Mouse (Mus musculus) bone marrow macrophage, adult 2 months (primary cell): ENCODE data around the gene Trpt1. TPM values are rescaled to one million over a fixed set of nuclear protein-coding genes. Genes with fewer than 3 reads are reported as not detected.

Source experiments
- H3K27ac ChIP-seq: 2 replicates; pipeline ENCODE4 v1.5.1; 2012; ENCODE audit warnings: low read depth, low read length; ENCODE audit not compliant: insufficient read depth
- H3K4me1 ChIP-seq: 2 replicates; pipeline ENCODE4 v1.6.1; 2012; ENCODE audit warnings: low read length; ENCODE audit not compliant: control insufficient read depth, insufficient read depth
- H3K4me3 ChIP-seq: 2 replicates; pipeline ENCODE4 v1.5.1; 2012; ENCODE audit warnings: mild to moderate bottlenecking, low read length, moderate library complexity; ENCODE audit not compliant: insufficient read depth
- CTCF ChIP-seq: IDR thresholded peaks from 2 replicates; pipeline ENCODE4 v1.5.1; 2012; ENCODE audit warnings: low read depth, mild to moderate bottlenecking, low read length, moderate library complexity
- POLR2A ChIP-seq: IDR thresholded peaks from 2 replicates; pipeline ENCODE4 v1.6.1; 2012; ENCODE audit warnings: mild to moderate bottlenecking, low read depth, low read length, borderline replicate concordance
- polyA plus RNA-seq: library from polyadenylated mRNA; stranded (reverse); fragments of >200 nt; gene quantifications from 2 replicates; pipeline ENCODE4 v1.2.4, GENCODE M21; 2012; ENCODE audit not compliant: missing spikeins, insufficient read depth, insufficient read length

Trpt1 gene
- polyA plus RNA-seq, 1 experiment: 1.7 TPM

GRCm38 (mm10) chr19:6993011-6993770, 2.7 kb upstream of the Trpt1 start:
- Histone ChIP-seq H3K4me3 (peak overlapping the region; percentile 53), H3K27ac (peak overlapping the region; percentile 12), H3K4me1 (peaks cover 14% of the 10 kb centered on the region)
- TF ChIP-seq POLR2A (no peak), CTCF (no peak)

GRCm38 (mm10) chr19:6994002-6994401, 1.9 kb upstream of the Trpt1 start:
- H3K4me3 ChIP-seq: no peak overlapping the region
- no peak overlapping the region for H3K27ac ChIP-seq
- peaks cover 13% of the 10 kb centered on the region for H3K4me1 ChIP-seq
- no peak for TF ChIP-seq CTCF
- no peak for TF ChIP-seq POLR2A

- no peak overlapping the region for H3K27ac ChIP-seq
- no peak overlapping the region for H3K4me3 ChIP-seq
- TF ChIP-seq POLR2A (no peak), CTCF (no peak)
- peaks cover 13% of the 10 kb centered on the region for H3K4me1 ChIP-seq
Observed at GRCm38 (mm10) chr19:6994489-6994888, 1.4 kb upstream of the Trpt1 start.

GRCm38 (mm10) chr19:6995255-6995991, 508 bp upstream of the Trpt1 start:
- H3K4me1 ChIP-seq: peaks cover 13% of the 10 kb centered on the region
- no peak for TF ChIP-seq CTCF
- no peak for TF ChIP-seq POLR2A
- no peak overlapping the region for H3K27ac ChIP-seq
- H3K4me3 ChIP-seq: peak overlapping the region; percentile 57

- no peak for TF ChIP-seq CTCF
- no peak for TF ChIP-seq POLR2A
- peaks cover 12% of the 10 kb centered on the region for H3K4me1 ChIP-seq
Observed at GRCm38 (mm10) chr19:6997721-6998290, 1.9 kb downstream of the Trpt1 start.

GRCm38 (mm10) chr19:6999360-7000063, 3.6 kb downstream of the Trpt1 start:
- Histone ChIP-seq H3K4me3 (no peak overlapping the region), H3K27ac (no peak overlapping the region), H3K4me1 (peaks cover 10% of the 10 kb centered on the region)
- TF ChIP-seq POLR2A: no peak
- no peak for TF ChIP-seq CTCF

More at GRCm38 (mm10) chr19:6997721-6998290, 1.9 kb downstream of the Trpt1 start:
- H3K4me3 ChIP-seq: no peak overlapping the region
- H3K27ac ChIP-seq: no peak overlapping the region

GRCm38 (mm10) chr19:7006892-7007593, 11.1 kb downstream of the Trpt1 start:
- H3K4me1 ChIP-seq: no peaks in the 10 kb centered on the region
- no peak overlapping the region for H3K27ac ChIP-seq
- TF ChIP-seq CTCF: no peak
- TF ChIP-seq POLR2A: no peak
- no peak overlapping the region for H3K4me3 ChIP-seq

- Histone ChIP-seq H3K4me3 (no peak overlapping the region), H3K27ac (no peak overlapping the region), H3K4me1 (peaks cover 11% of the 10 kb centered on the region)
- no peak for TF ChIP-seq CTCF
- TF ChIP-seq POLR2A: no peak
Observed at GRCm38 (mm10) chr19:7012426-7012825, 16.5 kb downstream of the Trpt1 start.

GRCm38 (mm10) chr19:7013984-7014383, 18.1 kb downstream of the Trpt1 start:
- no peak overlapping the region for H3K27ac ChIP-seq
- peaks cover 12% of the 10 kb centered on the region for H3K4me1 ChIP-seq
- no peak for TF ChIP-seq CTCF
- no peak for TF ChIP-seq POLR2A
- no peak overlapping the region for H3K4me3 ChIP-seq
